Mouse (Mus musculus) liver, embryonic 11.5 days (tissue): ENCODE measurements around the gene Mtrf1. TPM values are rescaled to one million over a fixed set of nuclear protein-coding genes. Genes with fewer than 3 reads are reported as not detected.

Experiments used
- ATAC-seq: fragments of 200-750 bp; cut with Nextera tagmentation; replicated peaks from 2 replicates; pipeline ENCODE4 v1.8.0; 2017; ENCODE audit warnings: moderate number of reproducible peaks, mild to moderate bottlenecking, moderate TSS enrichment, moderate library complexity; ENCODE audit not compliant: low FRiP score
- DNase-seq: peaks from one replicate; pipeline ENCODE4 v3.0.0-alpha.2; 2017; ENCODE audit warnings: low spot score
- H3K27ac ChIP-seq: fragments of 300-500 bp; sonication (generic); 2 replicates; pipeline ENCODE4 v1.5.1; 2014; ENCODE audit warnings: mild to moderate bottlenecking, low read depth, low read length, control low read depth
- H3K27me3 ChIP-seq: fragments of 300-500 bp; sonication (generic); replicated peaks from 2 replicates; pipeline ENCODE4 v1.6.1; 2014; ENCODE audit warnings: low read length, mixed read lengths; ENCODE audit not compliant: control insufficient read depth, insufficient read depth
- H3K36me3 ChIP-seq: fragments of 300-500 bp; sonication (generic); 2 replicates; pipeline ENCODE4 v1.6.1; 2014; ENCODE audit warnings: mild to moderate bottlenecking, low read length, moderate library complexity, mixed read lengths; ENCODE audit not compliant: control insufficient read depth, insufficient read depth
- H3K4me1 ChIP-seq: fragments of 300-500 bp; sonication (generic); replicated peaks from 2 replicates; pipeline ENCODE4 v1.6.1; 2014; ENCODE audit warnings: low read length, mixed read lengths; ENCODE audit not compliant: control insufficient read depth, insufficient read depth
- H3K4me2 ChIP-seq: fragments of 300-500 bp; sonication (generic); 2 replicates; pipeline ENCODE4 v1.6.1; 2014; ENCODE audit warnings: mild to moderate bottlenecking, control low read depth, moderate library complexity
- H3K4me3 ChIP-seq: fragments of 300-500 bp; sonication (generic); 2 replicates; pipeline ENCODE4 v1.5.1; 2014; ENCODE audit warnings: low read depth, low read length, control low read depth
- H3K9ac ChIP-seq: fragments of 300-500 bp; sonication (generic); 2 replicates; pipeline ENCODE4 v1.6.1; 2014; ENCODE audit warnings: low read depth, low read length, control low read depth
- H3K9me3 ChIP-seq: fragments of 300-500 bp; sonication (generic); 2 replicates; pipeline ENCODE4 v1.6.1; 2016; ENCODE audit warnings: low read length, inconsistent platforms, mixed read lengths; ENCODE audit not compliant: control insufficient read depth
- WGBS: fragments of 180-500 bp; shearing (Covaris S2); extraction: QIAGEN DNeasy Blood & Tissue Kit; methylation state at CpG from one replicate; pipeline ENCODE4 v1.1.7; 2014; 5-methylcytosine and 5-hydroxymethylcytosine counted together
- polyA plus RNA-seq: library from polyadenylated mRNA; unstranded; fragments of >200 nt; fragmentation: Nextera tagmentation; extraction: Ambion mirVana; gene quantifications from 2 replicates; pipeline ENCODE4 v1.2.1, GENCODE M21; 2014

The Mtrf1 gene
- polyA plus RNA-seq, 1 experiment from 2014 or later, result 9.1 TPM

DNA sequence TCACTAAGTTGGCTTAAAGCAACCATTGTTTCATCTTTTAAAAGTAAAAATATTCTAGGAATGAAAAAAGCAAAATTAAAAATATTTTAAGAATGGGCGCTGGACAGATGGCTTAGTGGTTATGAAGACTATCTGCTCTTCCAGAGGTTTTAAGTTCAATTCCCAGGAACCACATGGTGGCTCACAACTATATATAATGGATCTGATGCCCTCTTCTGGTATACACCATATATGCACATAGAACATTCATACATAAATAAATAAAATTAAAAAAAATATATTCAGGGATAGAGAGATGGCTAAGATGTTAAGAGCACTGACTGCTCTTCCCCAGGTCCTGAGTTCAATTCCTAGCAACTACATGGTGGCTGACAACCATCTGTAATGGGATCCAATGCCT, 68.1 kb downstream of the Mtrf1 start:
- Histone ChIP-seq H3K27ac (no peak overlapping the region), H3K9ac (no peak overlapping the region), H3K4me2 (no peak overlapping the region), H3K27me3 (no peaks in the 10 kb centered on the region), H3K4me1 (no peaks in the 10 kb centered on the region), H3K9me3 (no peaks in the 10 kb centered on the region), H3K4me3 (no peak overlapping the region), H3K36me3 (peaks cover 34% of the 10 kb centered on the region)
- no peak for ATAC-seq
- DNase-seq, result no peak
- WGBS, result 83% methylated on average over 1 of the region's 1 CpGs

DNA sequence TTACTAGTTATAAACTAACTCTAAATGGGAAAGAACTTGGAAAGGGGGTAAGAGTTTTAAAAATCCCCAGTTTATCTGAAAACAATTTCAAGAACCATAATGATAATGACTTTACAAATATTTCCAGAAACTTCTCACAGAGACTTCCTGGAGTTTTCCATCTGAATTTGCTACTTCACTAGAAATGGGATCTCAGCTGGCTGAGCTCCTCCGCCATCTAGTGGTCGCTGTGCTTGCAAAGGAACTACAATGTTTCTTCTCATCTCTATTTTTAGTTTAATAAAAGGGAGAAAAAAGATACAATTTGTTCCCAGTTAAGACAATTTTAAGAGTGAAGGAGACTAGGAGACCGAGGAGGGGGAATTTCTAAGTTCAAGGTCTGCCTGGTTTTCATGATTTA, 70.0 kb downstream of the Mtrf1 start:
- no peak overlapping the region for H3K4me3 ChIP-seq
- no peak overlapping the region for H3K27ac ChIP-seq
- H3K27me3 ChIP-seq, result no peaks in the 10 kb centered on the region
- H3K4me2 ChIP-seq, result no peak overlapping the region
- H3K36me3 ChIP-seq, result peaks cover 39% of the 10 kb centered on the region
- 22% methylated on average over 3 of the region's 3 CpGs for WGBS
- no peaks in the 10 kb centered on the region for H3K9me3 ChIP-seq
- no peaks in the 10 kb centered on the region for H3K4me1 ChIP-seq
- ATAC-seq, result no peak
- DNase-seq, result no peak
- H3K9ac ChIP-seq, result no peak overlapping the region

Other genes starting within 250 kb of the Mtrf1 start
- gene Zfp957, start 150.4 kb upstream of the Mtrf1 start, polyA plus RNA-seq, result not detected in 2 replicates
- 233 and 245 TPM in 2 replicates for gene Rgcc, start 96.1 kb upstream of the Mtrf1 start, polyA plus RNA-seq
- gene Naa16, start 7.0 kb upstream of the Mtrf1 start, polyA plus RNA-seq, result 59.8 and 61.6 TPM in 2 replicates
- gene Kbtbd7, start 28.7 kb downstream of the Mtrf1 start, polyA plus RNA-seq, result 8.1 and 9.0 TPM in 2 replicates
- 4.1 and 4.3 TPM in 2 replicates for gene Kbtbd6, start 54.1 kb downstream of the Mtrf1 start, polyA plus RNA-seq
- 22.7 and 25.3 TPM in 2 replicates for gene Elf1, start 83.4 kb downstream of the Mtrf1 start, polyA plus RNA-seq
- gene Wbp4, start 83.7 kb downstream of the Mtrf1 start, polyA plus RNA-seq, result 35.8 and 38.7 TPM in 2 replicates
- 95.0 and 95.5 TPM in 2 replicates for gene Sugt1, start 189.9 kb downstream of the Mtrf1 start, polyA plus RNA-seq